Mouse (Mus musculus) liver, embryonic 14.5 days (tissue): ENCODE results near the gene Pde4d. TPM values are rescaled to one million over a fixed set of nuclear protein-coding genes. Genes with fewer than 3 reads are reported as not detected.

Source experiments
- ATAC-seq: fragments of 200-750 bp; cut with Nextera tagmentation; 2 replicates; pipeline ENCODE4 v1.8.0; 2017; ENCODE audit warnings: moderate number of reproducible peaks, mild to moderate bottlenecking, moderate library complexity; ENCODE audit not compliant: insufficient read depth
- DNase-seq, 3 experiments: peaks; one replicate each; pipeline ENCODE4 v3.0.0-alpha.2; 2012 to 2013; ENCODE audit warnings: low read depth in 3 of 3, low spot score in 3 of 3
- H3K27ac ChIP-seq: fragments of 300-500 bp; sonication (generic); 2 replicates; pipeline ENCODE4 v1.5.1; 2014; ENCODE audit warnings: moderate library complexity, mild to moderate bottlenecking, control low read depth, inconsistent platforms
- H3K27me3 ChIP-seq: fragments of 300-500 bp; sonication (generic); 2 replicates; pipeline ENCODE4 v1.6.1; 2014; ENCODE audit warnings: mild to moderate bottlenecking, low read length, moderate library complexity; ENCODE audit not compliant: control insufficient read depth, insufficient read depth
- H3K36me3 ChIP-seq: fragments of 300-500 bp; sonication (generic); replicated peaks from 2 replicates; pipeline ENCODE4 v1.6.1; 2014; ENCODE audit warnings: low read depth; ENCODE audit not compliant: control insufficient read depth, insufficient read depth
- H3K4me1 ChIP-seq, 2 experiments: fragments of 200-500 bp in 1 of 2; fragments of 300-500 bp in 1 of 2; sonication (generic) in 1 of 2; replicated peaks; 2 replicates each; pipeline ENCODE4 v1.6.1; 2012 to 2014; ENCODE audit warnings: antibody characterized with exemption in 1 of 2, inconsistent platforms in 1 of 2, low read length in 1 of 2; ENCODE audit not compliant: control insufficient read depth in 2 of 2, insufficient read depth in 2 of 2
- H3K4me2 ChIP-seq: fragments of 300-500 bp; sonication (generic); 2 replicates; pipeline ENCODE4 v1.6.1; 2014; ENCODE audit warnings: low read depth, mild to moderate bottlenecking, control low read depth, moderate library complexity
- H3K4me3 ChIP-seq, 2 experiments: fragments of 200-500 bp in 1 of 2; fragments of 300-500 bp in 1 of 2; sonication (generic) in 1 of 2; 2 replicates each; pipeline ENCODE4 v1.5.1; 2012 to 2014; ENCODE audit warnings: low read depth in 2 of 2, low read length in 2 of 2, mild to moderate bottlenecking in 2 of 2, control low read depth in 1 of 2, inconsistent platforms in 1 of 2, moderate library complexity in 1 of 2; ENCODE audit not compliant: insufficient read depth in 1 of 2
- H3K9ac ChIP-seq: fragments of 300-500 bp; sonication (generic); replicated peaks from 2 replicates; pipeline ENCODE4 v1.6.1; 2014; ENCODE audit warnings: mild to moderate bottlenecking, control low read depth, moderate library complexity
- H3K9me3 ChIP-seq: fragments of 300-500 bp; sonication (generic); 2 replicates; pipeline ENCODE4 v1.6.1; 2016; ENCODE audit warnings: low read length, mixed read lengths; ENCODE audit not compliant: control insufficient read depth
- CTCF ChIP-seq: IDR thresholded peaks from 2 replicates; pipeline ENCODE4 v1.5.1; 2016; ENCODE audit warnings: antibody characterized with exemption, low read depth, control low read depth
- EP300 ChIP-seq: IDR thresholded peaks from 2 replicates; pipeline ENCODE4 v1.6.1; 2016; ENCODE audit warnings: antibody characterized with exemption, low read depth
- WGBS: fragments of 180-500 bp; shearing (Covaris S2); extraction: QIAGEN DNeasy Blood & Tissue Kit; methylation state at CpG from one replicate; pipeline ENCODE4 v1.1.7; 2014; ENCODE audit not compliant: insufficient replicate concordance; 5-methylcytosine and 5-hydroxymethylcytosine counted together
- polyA plus RNA-seq, 2 experiments: library from polyadenylated mRNA; depleted of rRNA in 1 of 2; stranded (reverse) in 1 of 2; unstranded in 1 of 2; fragments of >200 nt; fragmentation: Nextera tagmentation in 1 of 2; extraction: Ambion mirVana in 1 of 2; gene quantifications; 2 replicates each; pipeline versions ENCODE4 v1.2.1 to v1.2.3; 2012 to 2014

The Pde4d gene
- polyA plus RNA-seq, 2 experiments: 4.9 to 8.6 TPM

GRCm38 (mm10) chr13:109293011-109293410 lies 843.3 kb downstream of the Pde4d start:
- ATAC-seq: no peak
- TF ChIP-seq CTCF: no peak
- no peak for TF ChIP-seq EP300
- H3K9me3 ChIP-seq: no peaks in the 10 kb centered on the region
- H3K27me3 ChIP-seq: no peaks in the 10 kb centered on the region
- H3K4me3 ChIP-seq: no peak overlapping the region
- H3K4me2 ChIP-seq: no peak overlapping the region
- no peak for DNase-seq
- H3K36me3 ChIP-seq: no peaks in the 10 kb centered on the region
- H3K4me1 ChIP-seq: no peaks in the 10 kb centered on the region
- H3K9ac ChIP-seq: no peak overlapping the region
- no peak overlapping the region for H3K27ac ChIP-seq

- Histone ChIP-seq H3K9ac (no peak overlapping the region), H3K4me3 (no peak overlapping the region), H3K4me2 (no peak overlapping the region), H3K4me1 (peaks cover 0 to 2% of the 10 kb centered on the region in 2 experiments; a peak in 1 of 4 replicates), H3K9me3 (no peaks in the 10 kb centered on the region), H3K27me3 (no peaks in the 10 kb centered on the region), H3K27ac (no peak overlapping the region), H3K36me3 (no peaks in the 10 kb centered on the region)
- no peak for ATAC-seq
- WGBS: 46% methylated on average over 3 of the region's 3 CpGs
- TF ChIP-seq CTCF (no peak), EP300 (no peak)
- DNase-seq: no peak
Observed at GRCm38 (mm10) chr13:109296347-109297037, 846.7 kb downstream of the Pde4d start.

GRCm38 (mm10) chr13:109298852-109299251 lies 849.1 kb downstream of the Pde4d start:
- WGBS: 15% methylated on average over 7 of the region's 7 CpGs
- no peaks in the 10 kb centered on the region for H3K27me3 ChIP-seq
- TF ChIP-seq CTCF: no peak
- TF ChIP-seq EP300: no peak
- no peak overlapping the region for H3K9ac ChIP-seq
- no peak overlapping the region for H3K4me3 ChIP-seq
- no peak overlapping the region for H3K27ac ChIP-seq
- ATAC-seq (no peak), DNase-seq (peak in 1 of 3 experiments; percentile 2)
- H3K36me3 ChIP-seq: no peaks in the 10 kb centered on the region
- no peaks in the 10 kb centered on the region for H3K9me3 ChIP-seq
- H3K4me2 ChIP-seq: no peak overlapping the region
- peaks cover 0 to 2% of the 10 kb centered on the region in 2 experiments; a peak in 1 of 4 replicates for H3K4me1 ChIP-seq

GRCm38 (mm10) chr13:109299511-109300250 lies 849.9 kb downstream of the Pde4d start:
- 66% methylated on average over 12 of the region's 12 CpGs for WGBS
- Histone ChIP-seq H3K9ac (no peak overlapping the region), H3K27ac (no peak overlapping the region), H3K4me2 (no peak overlapping the region), H3K36me3 (no peaks in the 10 kb centered on the region), H3K4me1 (peaks cover 0 to 2% of the 10 kb centered on the region in 2 experiments; a peak in 1 of 4 replicates), H3K27me3 (no peaks in the 10 kb centered on the region), H3K9me3 (no peaks in the 10 kb centered on the region), H3K4me3 (no peak overlapping the region)
- DNase-seq: no peak
- ATAC-seq: no peak
- TF ChIP-seq EP300 (no peak), CTCF (no peak)

- Histone ChIP-seq H3K4me1 (peaks cover 0 to 3% of the 10 kb centered on the region in 2 experiments; a peak in 1 of 4 replicates), H3K4me3 (no peak overlapping the region), H3K4me2 (no peak overlapping the region), H3K36me3 (no peaks in the 10 kb centered on the region), H3K27me3 (no peaks in the 10 kb centered on the region), H3K9ac (no peak overlapping the region), H3K9me3 (no peaks in the 10 kb centered on the region), H3K27ac (no peak overlapping the region)
- TF ChIP-seq CTCF (no peak), EP300 (no peak)
- WGBS: 62% methylated on average over 7 of the region's 7 CpGs
- DNase-seq (no peak), ATAC-seq (no peak)
Observed at GRCm38 (mm10) chr13:109312542-109312941, 862.8 kb downstream of the Pde4d start.
